Mouse (Mus musculus) urinary bladder, adult 2 months (tissue): ENCODE results near the gene Gmnc. TPM values are rescaled to one million over a fixed set of nuclear protein-coding genes. Genes with fewer than 3 reads are reported as not detected.

Experiments used
- DNase-seq: peaks from one replicate; pipeline ENCODE4 v3.0.0; 2022; ENCODE audit warnings: low spot score
- polyA plus RNA-seq: library from polyadenylated mRNA; depleted of rRNA; stranded (reverse); fragments of >200 nt; gene quantifications from 2 replicates; pipeline ENCODE4 v1.2.3, GENCODE M21; 2012; rRNA removed

Gene Gmnc
- polyA plus RNA-seq: 0.01 and 0.07 TPM in 2 replicates

- DNase-seq: no peak
Measured at GRCm38 (mm10) chr16:26991477-26992300, at the start of gene Gmnc. Gmnc (minus strand) TSS chr16:26991652.

DNA sequence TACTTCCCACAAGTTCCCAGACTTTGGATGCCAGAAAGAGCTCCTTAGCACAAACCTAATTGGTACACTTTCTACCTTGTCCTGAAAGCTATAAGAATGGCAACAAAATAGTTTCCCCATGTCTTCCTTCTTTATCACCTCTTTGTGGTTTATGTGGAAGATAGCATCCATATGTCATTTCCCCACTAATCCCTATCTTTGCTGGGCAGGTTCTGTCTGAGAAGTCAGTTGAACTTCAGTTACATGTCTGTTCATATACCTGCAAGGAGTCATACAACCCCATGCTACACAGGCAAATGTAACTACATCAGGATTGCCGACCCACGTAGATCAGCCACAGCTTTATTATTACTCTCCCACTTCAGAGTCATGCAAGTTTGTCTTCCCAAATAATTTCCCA is 35.8 kb upstream of the Gmnc start:
- no peak for DNase-seq

DNA sequence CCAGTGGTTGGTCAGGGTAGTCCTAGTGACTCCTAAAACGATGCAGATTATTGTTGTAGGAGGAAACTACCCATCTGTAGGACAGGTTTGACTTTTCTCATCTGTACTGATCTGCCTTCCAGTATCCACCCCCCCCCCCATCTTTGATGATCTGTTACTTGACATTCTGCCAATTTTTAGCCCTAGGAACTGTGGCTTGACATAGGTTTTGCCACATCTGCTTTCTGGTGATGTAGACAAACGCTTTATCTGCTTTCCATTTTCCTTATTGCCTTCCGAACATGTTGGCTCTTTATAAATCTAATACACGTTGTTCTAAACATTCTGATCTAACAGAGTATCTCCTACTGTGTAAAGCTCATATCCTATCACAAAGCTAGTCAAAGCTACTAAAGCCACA is 34.8 kb upstream of the Gmnc start:
- DNase-seq: no peak

GRCm38 (mm10) chr16:27022746-27023145 is 31.3 kb upstream of the Gmnc start:
- DNase-seq: no peak

DNA sequence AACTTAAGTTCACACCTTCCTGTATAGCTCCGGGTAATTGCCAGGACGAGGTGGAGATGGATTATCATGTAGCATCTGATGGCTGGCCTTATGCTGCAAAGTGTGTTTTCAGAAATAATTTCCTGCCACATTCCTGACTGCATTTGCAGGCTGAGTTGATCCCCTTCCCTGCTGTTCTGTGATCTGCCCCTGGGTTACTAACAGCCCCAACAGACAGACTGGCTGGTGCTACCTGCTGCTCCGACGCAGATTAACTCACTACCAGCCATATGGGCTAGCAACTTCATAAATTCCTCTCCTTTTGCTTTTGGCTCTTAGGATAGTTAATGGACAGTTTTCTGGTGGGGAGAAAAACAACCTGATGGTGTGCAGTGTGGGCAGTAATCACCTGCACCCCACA is 25.9 kb upstream of the Gmnc start:
- DNase-seq: no peak

DNA sequence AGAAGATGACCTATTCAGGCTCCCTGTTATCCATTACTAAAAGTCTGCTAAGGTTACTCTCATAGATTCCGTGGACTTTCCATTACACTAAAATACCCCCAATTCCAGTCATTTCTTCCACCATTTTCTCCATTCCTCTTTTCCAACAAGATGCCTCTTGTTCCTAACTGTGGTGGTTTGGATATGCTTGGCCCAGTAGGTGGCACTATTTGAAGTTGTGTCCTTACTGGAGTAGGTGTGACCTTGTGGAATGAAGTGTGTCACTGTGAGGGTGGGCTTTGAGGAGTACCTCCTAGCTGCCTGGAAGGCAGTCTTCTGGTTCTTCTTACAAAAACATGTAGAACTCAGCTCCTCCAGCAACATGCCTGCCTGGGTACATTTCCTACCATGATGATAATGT is 11.3 kb upstream of the Gmnc start:
- no peak for DNase-seq

DNA sequence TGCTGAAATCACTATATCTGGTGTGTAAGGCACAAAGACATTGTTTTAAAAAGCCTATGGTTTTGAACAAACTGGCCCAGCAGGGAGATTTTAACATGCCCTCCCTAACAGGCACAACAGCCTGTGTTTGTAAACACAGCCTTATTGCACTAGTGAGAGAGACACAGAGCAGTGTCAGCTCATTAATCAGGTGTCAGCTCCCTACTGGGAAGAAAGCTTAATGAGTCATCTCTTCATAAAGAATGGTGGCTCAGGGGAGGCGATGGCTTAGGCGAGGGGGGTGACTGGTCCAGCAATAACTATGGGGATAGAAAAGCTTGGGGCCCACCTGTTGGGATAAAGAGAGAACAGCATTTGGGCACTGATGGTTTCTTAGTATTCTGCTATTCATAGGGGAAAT is 8.1 kb upstream of the Gmnc start:
- no peak for DNase-seq

DNA sequence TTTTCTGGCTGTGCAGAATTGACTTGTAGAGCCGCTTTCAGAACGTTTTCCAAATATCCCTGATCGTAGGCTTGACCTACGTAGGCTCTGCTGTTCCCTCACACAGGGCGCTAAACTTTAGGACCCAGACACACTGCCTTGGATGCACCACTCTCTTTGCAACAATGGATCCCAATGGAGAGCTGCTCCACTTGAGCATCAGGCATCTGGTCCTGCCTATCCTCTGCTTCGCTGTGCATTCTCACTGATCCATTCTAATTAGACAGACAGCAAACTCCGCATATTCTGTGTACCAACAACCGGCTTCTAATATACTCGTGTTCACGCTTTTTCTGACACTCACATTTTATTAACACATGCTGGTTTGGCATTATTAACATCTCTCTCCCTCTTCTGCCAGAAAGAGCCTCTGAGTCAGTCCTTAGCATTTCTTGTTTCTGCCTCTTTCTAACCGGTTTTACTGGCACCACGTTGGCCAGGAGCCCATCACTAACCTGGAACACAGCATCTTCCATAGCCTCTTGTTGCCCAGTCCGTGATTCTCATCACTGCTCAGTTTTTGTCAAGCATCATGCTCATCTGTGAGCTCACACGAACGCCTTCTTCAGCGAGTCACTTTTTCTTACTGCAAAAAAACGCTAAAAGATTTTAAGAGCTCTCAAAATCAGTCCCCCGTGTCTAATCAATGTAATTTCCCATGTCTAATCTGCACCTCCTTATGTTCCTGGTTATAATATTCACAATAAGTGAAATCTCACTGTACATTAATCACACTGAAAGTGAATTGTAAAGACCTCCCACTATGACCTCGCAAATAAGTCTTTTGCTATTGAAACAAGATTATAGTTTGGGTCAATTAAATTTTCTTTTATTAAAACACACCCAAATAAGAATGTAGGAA is 1.8 kb downstream of the Gmnc start:
- DNase-seq: no peak

DNA sequence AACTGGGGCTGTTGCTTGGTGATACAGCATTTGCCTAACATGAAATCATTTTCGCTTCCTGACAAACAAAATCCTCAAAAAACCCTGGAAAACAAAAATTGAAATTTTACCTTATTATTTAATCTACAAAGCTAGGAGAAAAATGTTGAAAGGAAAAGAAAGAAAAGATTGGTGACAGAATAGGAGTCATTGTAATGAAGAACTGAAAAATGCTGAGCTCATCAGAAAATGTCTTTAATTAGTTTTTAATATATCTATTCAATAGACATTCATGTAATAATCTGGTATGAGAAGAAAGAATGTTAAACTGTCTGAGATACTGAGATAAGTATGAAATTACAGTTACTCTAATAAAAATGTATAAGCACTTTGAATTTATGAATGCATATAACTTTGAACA is 3.3 kb downstream of the Gmnc start:
- DNase-seq: no peak

DNA sequence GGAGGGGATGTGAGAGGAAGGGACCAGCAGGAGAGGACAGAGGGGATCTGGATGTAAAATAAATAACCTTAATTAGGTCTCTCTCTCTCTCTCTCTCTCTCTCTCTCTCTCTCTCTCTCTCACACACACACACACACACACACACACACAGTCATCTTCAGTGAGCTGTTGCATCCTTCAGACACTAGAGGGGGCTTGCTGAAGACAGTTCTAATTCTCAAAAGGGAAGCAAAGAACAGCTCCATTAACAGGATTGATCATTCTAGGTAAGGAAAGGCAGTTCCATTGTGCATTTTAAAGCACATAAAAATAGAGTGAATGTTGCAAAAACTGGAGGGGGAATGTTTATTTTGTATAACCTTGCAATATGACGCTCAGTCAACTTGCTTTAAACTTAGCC is 5.7 kb downstream of the Gmnc start:
- no peak for DNase-seq

DNA sequence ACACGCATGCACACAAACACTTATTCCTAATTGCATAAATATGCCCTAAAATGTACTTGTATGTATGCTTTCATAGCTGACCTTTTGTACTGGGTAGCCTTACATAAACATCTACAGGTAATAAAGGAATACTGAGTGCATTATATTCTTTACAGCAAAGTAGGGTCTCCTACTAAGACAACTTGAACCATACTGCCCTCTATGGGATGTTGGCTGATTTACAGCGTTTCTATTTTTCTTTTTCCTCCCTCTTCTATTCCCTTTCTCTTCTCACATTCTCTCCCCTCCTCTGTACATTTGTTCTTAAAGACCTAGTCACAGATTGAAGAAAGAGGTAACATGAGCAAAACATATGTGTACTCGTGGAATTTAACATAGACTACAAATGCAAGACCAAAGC is 9.3 kb downstream of the Gmnc start:
- DNase-seq: no peak

DNA sequence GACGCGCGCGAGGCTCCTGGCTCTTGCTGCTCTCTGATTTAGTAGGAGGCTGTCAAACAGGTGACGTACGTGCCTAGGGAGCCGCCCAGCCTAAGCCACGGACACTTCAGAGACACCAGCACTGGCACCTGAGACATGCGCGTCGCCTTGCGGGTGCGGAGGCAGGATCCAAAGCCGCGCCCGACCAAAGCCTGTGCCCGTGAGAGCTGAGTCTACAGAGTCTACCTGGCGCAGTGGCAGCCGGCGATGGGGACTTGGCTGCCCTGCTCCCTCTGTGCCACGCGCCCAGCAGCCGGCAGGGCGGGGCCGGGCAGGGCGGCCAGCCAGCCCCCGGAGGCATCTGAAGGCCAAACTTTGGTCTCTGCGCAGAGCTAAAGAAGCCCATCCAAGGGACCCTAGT is 23.5 kb downstream of the Gmnc start:
- no peak for DNase-seq

DNA sequence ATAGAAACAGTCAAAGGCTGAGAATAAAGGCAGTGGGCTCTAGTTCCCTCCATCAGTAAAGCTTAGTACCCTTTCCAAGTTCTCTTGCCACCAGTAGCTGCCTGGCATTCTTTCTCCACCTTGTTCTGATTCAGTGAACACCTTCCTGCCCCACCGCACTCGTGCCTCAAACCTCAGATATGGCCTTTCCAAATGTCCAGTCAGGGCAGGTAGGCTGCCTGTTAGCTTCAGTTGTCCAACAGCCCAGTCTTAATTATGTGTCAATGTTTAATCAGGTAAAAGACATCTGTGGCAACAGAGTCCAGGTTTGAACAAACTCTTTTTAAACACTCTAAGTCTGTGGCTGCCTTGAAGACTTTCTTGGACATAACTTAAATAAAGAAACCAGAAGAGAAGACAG is 24.6 kb downstream of the Gmnc start:
- DNase-seq: no peak

DNA sequence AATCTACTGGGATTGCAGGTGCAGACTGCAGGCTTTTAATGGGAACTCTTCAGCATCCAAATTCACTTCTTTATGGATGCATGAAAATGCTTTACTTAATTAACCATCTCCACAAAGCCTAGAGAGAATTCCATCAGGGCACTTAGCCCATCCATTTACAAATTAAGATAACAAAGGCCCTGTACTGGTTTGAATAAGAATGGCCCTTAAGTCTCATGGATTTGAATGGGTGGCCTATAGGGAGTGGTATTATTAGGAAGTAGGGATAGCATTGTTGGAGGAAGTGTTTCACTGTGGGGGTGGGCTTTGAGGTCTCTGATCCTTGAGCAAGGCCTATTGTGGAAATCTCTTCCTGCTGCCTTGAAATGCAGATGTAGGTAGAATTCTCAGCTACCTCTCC is 29.5 kb downstream of the Gmnc start:
- no peak for DNase-seq

GRCm38 (mm10) chr16:26951601-26952000 is 39.9 kb downstream of the Gmnc start:
- DNase-seq: no peak

- no peak for DNase-seq
Measured at GRCm38 (mm10) chr16:26950209-26950608, 41.2 kb downstream of the Gmnc start.

GRCm38 (mm10) chr16:26903968-26904367 is 87.5 kb downstream of the Gmnc start:
- DNase-seq: no peak

DNA sequence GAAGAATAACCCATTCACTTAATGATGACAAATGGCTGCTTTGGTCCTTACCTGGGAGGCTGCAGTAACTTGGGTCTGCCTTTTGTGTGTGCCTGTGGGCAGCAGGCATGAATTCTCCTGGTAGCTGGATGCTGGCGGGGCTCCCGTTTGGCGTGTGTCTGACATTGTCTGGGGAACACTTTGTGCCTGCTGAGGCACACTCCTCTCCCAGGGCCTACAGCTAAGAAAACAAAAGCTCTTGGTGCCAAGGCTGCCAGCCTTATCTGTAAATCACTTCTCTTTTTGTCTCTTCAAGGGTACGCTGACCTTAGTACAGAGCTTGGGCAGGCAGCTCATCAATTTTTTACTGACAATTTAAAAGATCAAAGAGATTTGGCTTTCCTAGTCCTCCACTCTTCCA is 90.0 kb downstream of the Gmnc start:
- DNase-seq: no peak

- DNase-seq: no peak
Measured at GRCm38 (mm10) chr16:26886337-26886736, 105.1 kb downstream of the Gmnc start.

- DNase-seq: no peak
Measured at GRCm38 (mm10) chr16:26876885-26877284, 114.6 kb downstream of the Gmnc start.
